Mouse (Mus musculus): ENCODE measurements around the gene Gm21992. TPM values are rescaled to one million over a fixed set of nuclear protein-coding genes. Genes with fewer than 3 reads are reported as not detected.

Gene Gm21992
- polyA plus RNA-seq, 1 experiment from 2014 or later: 47.3 TPM

DNA sequence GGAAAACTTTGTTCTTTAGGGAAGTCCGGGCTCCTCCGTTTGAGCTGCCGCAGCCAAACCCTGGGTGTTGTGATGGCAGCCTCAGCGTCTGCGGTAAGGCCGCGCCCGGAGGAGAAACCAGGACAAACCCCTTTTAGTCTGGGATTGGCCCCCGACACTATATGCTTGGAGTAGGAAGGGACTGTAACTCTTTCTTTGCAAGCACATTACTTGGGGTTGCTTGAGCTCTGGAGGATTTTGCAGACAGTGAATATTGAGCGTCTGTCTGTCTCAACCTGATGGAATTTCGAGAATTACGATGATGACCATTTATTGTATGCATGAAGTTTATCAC lies 464 bp upstream of the Gm21992 start:
- Histone ChIP-seq H3K4me3 (peak overlapping the region; percentile 87), H3K9me3 (no peaks in the 10 kb centered on the region), H3K36me3 (no peaks in the 10 kb centered on the region), H3K4me1 (peaks cover 22% of the 10 kb centered on the region), H3K27me3 (no peaks in the 10 kb centered on the region), H3K9ac (replicated peaks) (peak overlapping the region; percentile 72), H3K4me2 (replicated peaks) (peak overlapping the region; percentile 95), H3K27ac (replicated peaks) (peak overlapping the region; percentile 91)
- no peak for ATAC-seq (ENCODE audit: low FRiP score, low read depth)
- 4% methylated on average over 12 of the region's 12 CpGs for WGBS

DNA sequence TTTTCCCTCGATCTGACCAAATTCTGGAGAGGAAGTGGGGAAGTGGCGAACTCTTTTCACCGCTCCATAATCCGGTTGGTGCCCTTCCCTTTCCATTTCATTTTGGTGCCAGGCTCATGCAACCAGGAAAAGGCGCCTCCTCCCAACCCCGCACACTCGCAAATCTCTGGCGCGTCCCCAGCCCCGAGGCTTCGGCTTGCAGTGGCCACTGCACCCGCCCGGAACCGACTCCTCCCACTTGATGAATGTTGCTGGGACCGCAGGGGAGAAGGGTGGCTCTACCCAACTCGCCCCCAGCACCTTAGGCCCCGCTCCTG lies 708 bp downstream of the Gm21992 start:
- peak overlapping the region; percentile 87 for H3K4me3 ChIP-seq
- H3K36me3 ChIP-seq: no peaks in the 10 kb centered on the region
- under 1% methylated on average over 17 of the region's 17 CpGs for WGBS
- H3K27ac ChIP-seq (replicated peaks): peak overlapping the region; percentile 91
- ATAC-seq (ENCODE audit: low FRiP score, low read depth): no peak
- H3K9me3 ChIP-seq: no peaks in the 10 kb centered on the region
- no peaks in the 10 kb centered on the region for H3K27me3 ChIP-seq
- peak overlapping the region; percentile 95 for H3K4me2 ChIP-seq (replicated peaks)
- peak overlapping the region; percentile 83 for H3K9ac ChIP-seq (replicated peaks)
- H3K4me1 ChIP-seq: peaks cover 22% of the 10 kb centered on the region

DNA sequence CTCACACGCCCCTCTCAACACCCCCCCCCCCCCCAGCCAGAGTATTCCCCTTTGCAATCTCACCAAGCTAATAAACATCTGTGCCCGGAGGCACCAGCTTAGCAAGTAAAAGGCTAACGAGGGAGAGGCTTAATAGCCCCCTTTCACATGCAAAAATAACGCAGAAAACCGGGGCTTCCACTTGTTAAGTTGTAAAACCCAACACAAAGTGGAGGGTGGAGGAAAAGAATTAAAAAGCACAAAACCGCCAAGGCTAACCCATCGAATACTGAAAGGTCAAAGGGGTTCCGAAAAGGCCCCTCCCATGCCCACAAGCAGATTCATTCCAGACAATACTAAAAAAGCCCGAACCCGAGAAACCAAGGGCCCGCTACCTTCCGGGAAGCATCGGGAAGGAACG lies 1.1 kb downstream of the Gm21992 start:
- peak overlapping the region; percentile 95 for H3K4me2 ChIP-seq (replicated peaks)
- H3K4me3 ChIP-seq: peak overlapping the region; percentile 87
- WGBS: 0% methylated on average over 14 of the region's 14 CpGs
- peaks cover 22% of the 10 kb centered on the region for H3K4me1 ChIP-seq
- no peaks in the 10 kb centered on the region for H3K36me3 ChIP-seq
- peak overlapping the region; percentile 91; the same call in 1 of the 2 replicates for H3K27ac ChIP-seq (replicated peaks)
- ATAC-seq (ENCODE audit: low FRiP score, low read depth): no peak
- no peaks in the 10 kb centered on the region for H3K27me3 ChIP-seq
- H3K9me3 ChIP-seq: no peaks in the 10 kb centered on the region
- peak overlapping the region; percentile 83 for H3K9ac ChIP-seq (replicated peaks)

DNA sequence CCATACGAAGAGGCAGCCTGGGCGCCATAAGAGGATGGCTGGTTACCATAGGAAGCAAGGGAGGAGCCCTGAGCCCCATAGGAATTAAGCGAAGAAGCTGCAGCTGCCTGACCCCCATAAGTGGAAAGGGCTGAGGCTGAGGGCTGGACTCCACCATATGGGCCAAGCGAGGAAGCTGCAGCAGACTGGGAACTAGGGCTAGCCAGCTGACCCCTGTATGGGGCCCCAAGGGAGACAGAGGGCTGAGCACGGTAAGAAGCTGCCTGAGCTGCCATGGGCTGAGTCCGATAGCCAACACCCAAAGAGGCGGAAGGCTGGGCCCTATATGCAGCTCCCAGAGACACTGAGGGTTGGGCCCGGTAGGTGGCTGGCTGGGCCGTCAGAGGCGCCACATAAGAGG lies 8.1 kb downstream of the Gm21992 start:
- H3K27ac ChIP-seq (replicated peaks): no peak overlapping the region
- peaks cover 8% of the 10 kb centered on the region for H3K4me1 ChIP-seq
- H3K4me2 ChIP-seq (replicated peaks): no peak overlapping the region
- H3K9me3 ChIP-seq: no peaks in the 10 kb centered on the region
- H3K36me3 ChIP-seq: peaks cover 54% of the 10 kb centered on the region
- no peak for ATAC-seq (ENCODE audit: low FRiP score, low read depth)
- 82% methylated on average over 10 of the region's 10 CpGs for WGBS
- no peak overlapping the region for H3K4me3 ChIP-seq
- H3K27me3 ChIP-seq: no peaks in the 10 kb centered on the region
- H3K9ac ChIP-seq (replicated peaks): no peak overlapping the region

DNA sequence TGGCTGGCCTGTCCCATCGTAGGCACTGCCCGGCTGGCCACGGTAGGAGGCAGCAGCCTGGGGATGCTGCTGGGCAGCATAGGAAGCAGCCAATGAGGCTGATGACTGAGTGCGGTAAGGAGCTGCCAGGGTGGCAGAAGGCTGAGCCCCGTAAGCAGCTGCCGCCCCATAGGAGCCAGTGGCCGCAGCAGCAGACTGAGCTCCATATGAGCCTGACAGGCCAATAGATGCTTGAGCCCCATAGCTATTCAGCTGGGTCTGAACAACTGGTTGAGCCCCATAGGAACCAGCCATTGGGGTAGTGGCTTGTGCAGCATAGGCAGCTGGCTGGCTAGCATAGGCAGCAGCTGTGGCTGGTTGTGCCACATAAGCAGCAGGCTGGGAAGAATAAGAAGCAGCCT lies 8.7 kb downstream of the Gm21992 start:
- ATAC-seq (ENCODE audit: low FRiP score, low read depth): no peak
- WGBS: over 99% methylated on average over 7 of the region's 7 CpGs
- peaks cover 3% of the 10 kb centered on the region; the same call in 1 of the 2 replicates for H3K4me1 ChIP-seq
- H3K27me3 ChIP-seq: no peaks in the 10 kb centered on the region
- H3K36me3 ChIP-seq: peaks cover 60% of the 10 kb centered on the region
- H3K9me3 ChIP-seq: no peaks in the 10 kb centered on the region
- no peak overlapping the region for H3K9ac ChIP-seq (replicated peaks)
- no peak overlapping the region for H3K27ac ChIP-seq (replicated peaks)
- no peak overlapping the region for H3K4me2 ChIP-seq (replicated peaks)
- no peak overlapping the region for H3K4me3 ChIP-seq

DNA sequence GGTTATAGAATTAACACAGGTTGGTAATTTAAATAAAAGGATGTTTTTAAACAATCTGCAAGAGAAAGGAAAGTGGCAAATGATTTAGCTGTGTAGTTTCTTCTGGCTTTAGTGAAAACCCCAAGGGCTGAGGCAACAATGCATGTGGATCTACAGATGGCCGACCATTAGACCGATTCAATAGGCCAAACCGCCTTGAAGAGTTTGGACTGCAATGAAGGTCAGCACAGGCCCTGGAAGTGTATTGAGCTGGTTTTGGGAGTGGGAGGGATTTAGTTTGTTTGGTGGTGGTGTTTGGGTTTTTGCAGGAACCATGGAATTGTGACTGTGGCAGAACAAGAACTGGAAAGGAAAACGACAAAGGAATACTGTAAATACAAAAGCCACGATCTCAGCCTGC lies 12.3 kb downstream of the Gm21992 start:
- Histone ChIP-seq H3K9ac (replicated peaks) (no peak overlapping the region), H3K4me1 (peaks cover 10% of the 10 kb centered on the region; the same call in 1 of the 2 replicates), H3K27me3 (no peaks in the 10 kb centered on the region), H3K36me3 (peaks cover 60% of the 10 kb centered on the region), H3K4me3 (no peak overlapping the region), H3K4me2 (replicated peaks) (no peak overlapping the region), H3K27ac (replicated peaks) (no peak overlapping the region), H3K9me3 (no peaks in the 10 kb centered on the region)
- ATAC-seq (ENCODE audit: low FRiP score, low read depth): no peak
- WGBS: 92% methylated on average over 5 of the region's 5 CpGs

DNA sequence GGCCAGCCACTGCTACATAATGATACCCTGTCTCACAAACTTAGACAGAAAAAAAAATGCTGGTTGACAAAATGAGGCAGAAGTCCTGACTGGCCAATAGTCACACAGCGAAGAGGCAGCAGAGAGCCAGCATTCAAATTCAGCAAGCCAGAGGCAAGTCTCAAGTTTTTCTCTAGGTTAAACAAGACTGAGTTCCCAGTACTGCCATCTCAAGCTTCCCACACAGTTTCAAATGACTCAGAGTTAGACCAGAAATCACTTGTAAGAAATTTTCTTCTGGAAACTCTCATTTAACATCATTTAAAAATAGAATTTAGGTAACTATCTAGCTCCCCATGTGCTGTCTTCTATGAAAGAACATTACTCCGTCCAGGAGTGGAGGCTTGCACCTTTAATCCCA lies 13.6 kb downstream of the Gm21992 start:
- peaks cover 7% of the 10 kb centered on the region; the same call in 1 of the 2 replicates for H3K4me1 ChIP-seq
- H3K27ac ChIP-seq (replicated peaks): no peak overlapping the region
- no peaks in the 10 kb centered on the region for H3K27me3 ChIP-seq
- ATAC-seq (ENCODE audit: low FRiP score, low read depth): no peak
- H3K36me3 ChIP-seq: peaks cover 50% of the 10 kb centered on the region
- WGBS: 100% methylated on average over 2 of the region's 2 CpGs
- no peaks in the 10 kb centered on the region for H3K9me3 ChIP-seq
- H3K4me3 ChIP-seq: no peak overlapping the region
- no peak overlapping the region for H3K4me2 ChIP-seq (replicated peaks)
- H3K9ac ChIP-seq (replicated peaks): no peak overlapping the region

DNA sequence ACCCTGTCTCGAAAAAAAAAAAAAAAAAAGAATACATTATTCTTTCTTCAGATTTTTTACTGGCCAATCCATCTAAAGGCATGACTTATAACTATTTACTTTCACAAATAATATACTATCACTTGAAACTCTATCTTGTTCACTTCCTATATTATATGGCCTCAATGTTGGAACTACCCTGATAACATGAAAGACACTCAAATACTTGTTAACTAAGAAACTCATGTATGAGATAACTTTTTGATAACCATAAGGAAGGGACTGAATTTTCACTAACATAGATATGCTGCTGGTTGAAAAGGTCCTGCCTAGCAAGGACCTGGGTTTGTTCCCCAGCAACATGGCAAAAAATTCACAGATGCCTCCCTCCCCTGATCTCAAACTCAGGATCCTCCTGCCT lies 15.5 kb downstream of the Gm21992 start:
- H3K4me3 ChIP-seq: no peak overlapping the region
- H3K9me3 ChIP-seq: no peaks in the 10 kb centered on the region
- H3K4me1 ChIP-seq: peaks cover 22% of the 10 kb centered on the region
- H3K9ac ChIP-seq (replicated peaks): no peak overlapping the region
- peaks cover 44% of the 10 kb centered on the region for H3K36me3 ChIP-seq
- no peak for ATAC-seq (ENCODE audit: low FRiP score, low read depth)
- no peak overlapping the region for H3K4me2 ChIP-seq (replicated peaks)
- 89% methylated on average over 1 of the region's 1 CpGs for WGBS
- H3K27ac ChIP-seq (replicated peaks): no peak overlapping the region
- H3K27me3 ChIP-seq: no peaks in the 10 kb centered on the region

DNA sequence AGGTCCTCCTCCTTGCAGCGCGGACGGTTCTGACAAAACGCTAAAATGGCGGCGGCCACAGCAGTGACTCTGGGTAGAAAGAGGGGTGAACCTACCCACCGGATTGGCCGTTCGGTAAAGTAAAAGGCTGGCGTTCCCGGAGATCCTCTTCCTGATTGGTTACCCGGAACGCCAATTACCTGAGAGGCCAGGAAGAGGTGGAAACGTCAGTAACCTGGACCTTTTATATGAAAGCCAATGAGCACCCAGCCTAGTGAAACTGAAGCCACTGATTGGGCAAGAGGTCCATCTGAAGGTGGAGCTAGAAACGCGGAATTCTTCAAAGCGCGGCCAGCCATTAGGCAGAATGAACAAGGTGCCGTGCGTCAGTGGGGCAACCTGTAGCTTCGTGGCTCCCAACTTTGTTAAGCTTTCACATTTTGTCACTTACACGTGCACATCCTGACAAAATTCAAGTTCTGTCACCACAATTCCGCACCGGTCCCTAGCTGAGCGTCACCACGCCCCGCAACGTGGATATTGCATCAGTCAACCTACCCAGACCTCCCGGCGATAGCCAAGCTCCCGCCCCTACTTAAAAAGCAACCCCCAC lies 17.5 kb downstream of the Gm21992 start, which contains the start of gene Rbm4:
Rbm4 (minus strand) TSS at position 71 of the 592 bp plus-strand sequence.
- Histone ChIP-seq H3K9me3 (no peaks in the 10 kb centered on the region), H3K9ac (replicated peaks) (peak within 1 kb of the TSS; percentile 71), H3K36me3 (peaks cover 36% of the 10 kb centered on the region), H3K4me1 (peaks cover 41% of the 10 kb centered on the region), H3K27me3 (no peaks in the 10 kb centered on the region), H3K4me2 (replicated peaks) (peak within 1 kb of the TSS; percentile 85), H3K27ac (replicated peaks) (peak within 1 kb of the TSS; percentile 79), H3K4me3 (peak within 1 kb of the TSS; percentile 64)
- WGBS: under 1% methylated on average over 31 of the region's 31 CpGs
- ATAC-seq (ENCODE audit: low FRiP score, low read depth): peak; percentile 99

DNA sequence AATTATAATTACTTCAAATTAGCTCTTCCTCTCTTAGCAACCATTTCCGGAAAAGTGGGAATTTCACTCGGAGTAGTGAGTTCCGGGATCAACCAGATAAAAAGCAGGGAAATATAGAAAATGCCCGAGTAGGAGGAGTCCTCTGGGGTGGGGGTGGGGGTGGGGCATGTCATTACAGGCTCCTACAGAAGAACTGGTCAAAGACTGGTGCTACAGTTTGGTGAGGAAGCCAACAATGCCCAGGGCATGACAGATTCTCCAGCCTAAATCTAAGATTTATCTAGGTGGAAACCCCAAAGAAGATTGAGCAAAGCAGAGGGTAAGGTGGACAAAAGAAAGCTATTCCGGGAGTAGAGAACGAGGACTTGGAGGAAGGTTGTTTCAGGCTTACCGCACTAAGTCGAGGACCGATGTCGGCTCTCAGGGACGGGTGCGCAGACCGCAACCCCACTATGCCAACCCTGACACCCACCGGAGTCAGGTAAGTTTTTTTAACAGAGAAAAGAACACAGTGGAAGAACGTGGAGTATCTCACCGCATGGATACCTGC lies 18.1 kb downstream of the Gm21992 start:
- H3K9ac ChIP-seq (replicated peaks): peak overlapping the region; percentile 71
- no peaks in the 10 kb centered on the region for H3K27me3 ChIP-seq
- H3K9me3 ChIP-seq: no peaks in the 10 kb centered on the region
- peaks cover 41% of the 10 kb centered on the region for H3K4me1 ChIP-seq
- ATAC-seq (ENCODE audit: low FRiP score, low read depth): peak; percentile 35
- H3K4me2 ChIP-seq (replicated peaks): peak overlapping the region; percentile 85
- H3K4me3 ChIP-seq: peak overlapping the region; percentile 64
- H3K27ac ChIP-seq (replicated peaks): peak overlapping the region; percentile 79
- H3K36me3 ChIP-seq: peaks cover 31% of the 10 kb centered on the region
- WGBS: under 1% methylated on average over 16 of the region's 16 CpGs

DNA sequence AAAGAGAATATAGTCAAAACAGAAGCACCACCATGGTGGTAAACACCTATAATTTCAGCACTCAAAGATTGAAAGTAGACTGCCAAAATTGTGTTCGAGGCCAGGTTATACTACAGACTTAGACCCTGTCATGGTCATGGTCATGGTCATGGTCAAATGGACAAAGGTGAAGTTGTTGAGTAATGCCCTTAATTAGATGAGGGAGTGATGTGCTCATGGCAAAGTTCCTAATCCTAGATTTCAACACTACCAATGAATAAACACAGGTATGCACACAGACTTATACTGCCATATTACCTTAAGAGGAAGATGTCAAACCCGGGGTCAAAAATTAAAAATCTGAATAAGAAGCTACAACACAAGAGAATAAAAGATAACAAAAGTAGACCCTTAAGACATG lies 25.1 kb downstream of the Gm21992 start:
- no peak for ATAC-seq (ENCODE audit: low FRiP score, low read depth)
- 98% methylated on average over 2 of the region's 2 CpGs for WGBS
- H3K9ac ChIP-seq (replicated peaks): no peak overlapping the region
- H3K36me3 ChIP-seq: peaks cover 80% of the 10 kb centered on the region
- H3K4me1 ChIP-seq: peaks cover 34% of the 10 kb centered on the region
- no peak overlapping the region for H3K4me2 ChIP-seq (replicated peaks)
- no peaks in the 10 kb centered on the region for H3K27me3 ChIP-seq
- no peak overlapping the region for H3K27ac ChIP-seq (replicated peaks)
- H3K9me3 ChIP-seq: no peaks in the 10 kb centered on the region
- H3K4me3 ChIP-seq: no peak overlapping the region

DNA sequence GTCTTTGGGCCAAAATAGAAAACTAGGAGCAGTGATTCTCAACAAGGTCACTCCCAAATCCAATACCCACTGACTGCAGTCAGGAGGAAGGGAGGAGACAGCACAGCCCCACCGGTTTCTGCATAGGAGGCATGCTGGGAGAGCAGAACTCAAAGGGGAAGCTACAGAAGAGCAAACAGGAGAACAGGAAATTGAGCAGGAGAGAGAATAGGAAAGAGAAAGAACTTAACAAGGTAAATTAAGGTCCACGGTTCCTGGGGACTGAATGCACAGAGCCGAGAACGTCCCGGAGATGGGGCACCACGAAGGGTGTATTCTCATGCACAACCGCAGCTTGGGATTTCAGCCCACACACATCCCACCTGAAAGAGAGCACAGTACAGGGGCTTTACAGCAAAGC lies 26.2 kb downstream of the Gm21992 start:
- Histone ChIP-seq H3K9me3 (no peaks in the 10 kb centered on the region), H3K27me3 (no peaks in the 10 kb centered on the region), H3K36me3 (peaks cover 77% of the 10 kb centered on the region), H3K27ac (replicated peaks) (no peak overlapping the region), H3K4me2 (replicated peaks) (no peak overlapping the region), H3K9ac (replicated peaks) (no peak overlapping the region), H3K4me3 (no peak overlapping the region), H3K4me1 (peaks cover 23% of the 10 kb centered on the region)
- WGBS: 90% methylated on average over 7 of the region's 7 CpGs
- no peak for ATAC-seq (ENCODE audit: low FRiP score, low read depth)

DNA sequence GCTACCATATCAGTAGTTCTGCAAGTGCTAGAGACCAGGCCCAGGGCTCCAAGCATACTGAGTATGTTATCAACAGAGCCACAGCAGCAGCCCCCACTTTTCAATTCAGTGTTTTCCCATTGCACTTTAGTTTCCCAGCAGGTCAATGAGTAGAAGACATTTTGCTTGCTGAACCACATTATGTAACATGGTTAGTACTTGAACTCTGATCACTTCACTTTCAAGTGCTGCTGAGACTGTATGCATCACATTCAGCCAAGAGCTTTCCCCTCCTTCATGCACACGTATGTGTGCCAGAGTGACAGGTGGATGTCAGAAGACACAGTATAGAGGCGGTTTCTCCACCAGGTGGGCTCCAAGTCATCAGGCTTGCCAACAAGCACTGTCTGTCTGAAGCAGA lies 28.5 kb downstream of the Gm21992 start:
- Histone ChIP-seq H3K4me1 (peaks cover 12% of the 10 kb centered on the region), H3K27ac (replicated peaks) (no peak overlapping the region), H3K4me2 (replicated peaks) (no peak overlapping the region), H3K9me3 (no peaks in the 10 kb centered on the region), H3K36me3 (peaks cover 72% of the 10 kb centered on the region), H3K27me3 (no peaks in the 10 kb centered on the region), H3K4me3 (no peak overlapping the region), H3K9ac (replicated peaks) (no peak overlapping the region)
- WGBS: 93% methylated on average over 2 of the region's 2 CpGs
- no peak for ATAC-seq (ENCODE audit: low FRiP score, low read depth)

All from midbrain, embryonic 12.5 days (tissue).